10 mouse cellular contexts compared by ENCODE assay signal in genomic region chr7:135853814-135854324, GRCm38 (mm10).
A peak's percentile ranks its signal among the peaks of the same experiment; 100 is the strongest.
DNase-seq lines count a peak whose midpoint lies in the region; ATAC-seq and TF ChIP-seq lines count a peak whose summit lies in the region.
"Had no signal": no experiment of that assay in that cellular context is flagged by ENCODE, and none has a peak within 500 bp of the region (broad histone marks: within the 10 kb centered on the region; RNA-seq: fewer than 3 reads in every experiment).

No protein-coding gene starts in this region.

- peaks cover 9% of the 10 kb centered on the region; the same call in 1 of the 2 replicates for H3K4me1 ChIP-seq in heart, embryonic 15.5 days (replicated peaks)
- H3K4me1 ChIP-seq in hindbrain, embryonic 11.5 days (replicated peaks; ENCODE audit: control insufficient read depth, insufficient read depth, low read length), result no peaks in the 10 kb centered on the region
- H3K4me1 ChIP-seq in midbrain, embryonic 11.5 days (ENCODE audit: control insufficient read depth, insufficient read depth, low read length), result 0 out of 2 replicates have a peak, but pooled peaks cover 4% of the 10 kb centered on the region

- 0 out of 2 replicates have a peak overlapping the region, but pooled peaks have one; percentile 22 for H3K9ac ChIP-seq in heart, embryonic 15.5 days
- H3K9ac ChIP-seq in hindbrain, embryonic 11.5 days (ENCODE audit: low read depth, low read length), result no peak overlapping the region
- peak overlapping the region; percentile 42; the same call in 1 of the 2 replicates for H3K9ac ChIP-seq in midbrain, embryonic 11.5 days (ENCODE audit: low read length)

- H3K4me3 ChIP-seq in heart, embryonic 15.5 days, result peak overlapping the region; percentile 32
- H3K4me3 ChIP-seq in hindbrain, embryonic 11.5 days (ENCODE audit: low read depth, low read length), result no peak overlapping the region
- H3K4me3 ChIP-seq in midbrain, embryonic 11.5 days (ENCODE audit: low read depth, low read length), result peak overlapping the region; percentile 21

- no peaks in the 10 kb centered on the region for H3K36me3 ChIP-seq in heart, embryonic 15.5 days
- H3K36me3 ChIP-seq in hindbrain, embryonic 11.5 days (ENCODE audit: control insufficient read depth, insufficient read depth, low read length), result no peaks in the 10 kb centered on the region
- H3K36me3 ChIP-seq in midbrain, embryonic 11.5 days (ENCODE audit: control insufficient read depth, insufficient read depth, low read length), result no peaks in the 10 kb centered on the region

- H3K27me3 ChIP-seq in heart, embryonic 15.5 days, result peaks cover 50% of the 10 kb centered on the region
- peaks cover 2% of the 10 kb centered on the region; the same call in 1 of the 2 replicates for H3K27me3 ChIP-seq in hindbrain, embryonic 11.5 days (ENCODE audit: control insufficient read depth, insufficient read depth, low read length)
- H3K27me3 ChIP-seq in midbrain, embryonic 11.5 days (ENCODE audit: control insufficient read depth, insufficient read depth, low read length), result peaks cover 2% of the 10 kb centered on the region

- H3K27ac ChIP-seq in heart, embryonic 15.5 days, result no peak overlapping the region
- no peak overlapping the region for H3K27ac ChIP-seq in hindbrain, embryonic 11.5 days (ENCODE audit: low read depth, low read length)
- no peak overlapping the region for H3K27ac ChIP-seq in midbrain, embryonic 11.5 days (ENCODE audit: low read depth, low read length)

- H3K4me2 ChIP-seq in heart, embryonic 15.5 days, result peak overlapping the region; percentile 54
- peak overlapping the region; percentile 43 for H3K4me2 ChIP-seq in hindbrain, embryonic 11.5 days (replicated peaks; ENCODE audit: low read depth, low read length)
- H3K4me2 ChIP-seq in midbrain, embryonic 11.5 days, result peak overlapping the region; percentile 48

- TF ChIP-seq CTCF in brain, embryonic 14.5 days (IDR thresholded peaks at IDR 0.05; ENCODE audit: borderline replicate concordance, extremely low read depth, insufficient read depth, insufficient read length), result no peak

- 27% methylated on average over 10 of the region's 10 CpGs for WGBS in heart, embryonic 15.5 days
- 24% methylated on average over 10 of the region's 10 CpGs for WGBS in hindbrain, embryonic 11.5 days
- WGBS in midbrain, embryonic 11.5 days, result 18% methylated on average over 10 of the region's 10 CpGs

- DNase-seq in heart, adult 11 months, result no peak
- DNase-seq in brain, embryonic 14.5 days (ENCODE audit: low read depth), result peak; percentile 72
- no peak for DNase-seq in hindbrain, embryonic 11.5 days (ENCODE audit: low spot score)
- DNase-seq in midbrain, embryonic 11.5 days (ENCODE audit: low spot score, missing footprints), result no peak
- DNase-seq in c-Kit-positive CD71-positive TER-119-positive erythroid progenitor cells, embryonic 14.5 days (ENCODE audit: low spot score), result no peak
- DNase-seq in Muller cell, postnatal 12 days (ENCODE audit: inconsistent ontology term), result no peak
- DNase-seq in right cerebral cortex, postnatal 14 days, result no peak
- DNase-seq: adrenal gland, adult 8-10 months; right cerebral cortex, adult 18-20 months had no signal

- no peak for TF ChIP-seq POLR2A in brain, embryonic 14.5 days (IDR thresholded peaks at IDR 0.05; ENCODE audit: borderline replicate concordance, extremely low read depth, insufficient read depth, insufficient read length, poor library complexity, severe bottlenecking)

- no peak for ATAC-seq in heart, embryonic 15.5 days (replicated peaks; ENCODE audit: insufficient number of reproducible peaks, insufficient read depth, low FRiP score, low read depth)
- no peak for ATAC-seq in hindbrain, embryonic 11.5 days (ENCODE audit: low FRiP score)
- no peak for ATAC-seq in midbrain, embryonic 11.5 days (ENCODE audit: low FRiP score)

- no peaks in the 10 kb centered on the region for H3K9me3 ChIP-seq in heart, embryonic 15.5 days (replicated peaks)
- H3K9me3 ChIP-seq in hindbrain, embryonic 11.5 days (ENCODE audit: control insufficient read depth, low read length), result no peaks in the 10 kb centered on the region
- no peaks in the 10 kb centered on the region for H3K9me3 ChIP-seq in midbrain, embryonic 11.5 days (ENCODE audit: control insufficient read depth, low read length)
